Mouse (Mus musculus) urinary bladder, adult 2 months (tissue): ENCODE measurements around the gene Cdh16. TPM values are rescaled to one million over a fixed set of nuclear protein-coding genes. Genes with fewer than 3 reads are reported as not detected.
"Not testable (repeated sequence)": the region's sequence is repeated elsewhere in the genome, so short reads cannot be mapped to it uniquely, and the experiment has no call there.

Experiments used
- DNase-seq: peaks from one replicate; pipeline ENCODE4 v3.0.0; 2022; ENCODE audit warnings: low spot score
- polyA plus RNA-seq: library from polyadenylated mRNA; depleted of rRNA; stranded (reverse); fragments of >200 nt; gene quantifications from 2 replicates; pipeline ENCODE4 v1.2.3, GENCODE M21; 2012

Cdh16 gene
- polyA plus RNA-seq, 1 experiment: not detected

DNA sequence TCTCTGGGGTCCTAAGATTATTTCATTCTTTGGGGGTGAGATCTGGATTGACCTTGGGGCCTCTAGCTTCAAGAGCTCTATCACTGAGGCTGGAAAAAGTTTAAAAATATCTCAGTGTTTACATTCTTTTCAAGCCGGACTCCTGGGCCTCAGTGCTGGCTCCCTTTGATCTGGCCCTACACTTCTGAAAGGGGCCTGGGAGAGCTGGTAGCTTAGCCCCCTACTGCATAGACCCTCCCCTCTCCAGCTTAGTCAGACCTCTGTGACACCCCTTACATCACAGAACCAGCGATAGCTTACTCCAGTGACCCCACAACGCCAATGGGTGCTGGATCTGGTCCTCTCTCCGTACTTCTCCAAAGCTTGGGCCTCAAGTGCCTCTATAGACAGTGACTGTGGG is 12.6 kb downstream of the Cdh16 start:
- DNase-seq: no peak

DNA sequence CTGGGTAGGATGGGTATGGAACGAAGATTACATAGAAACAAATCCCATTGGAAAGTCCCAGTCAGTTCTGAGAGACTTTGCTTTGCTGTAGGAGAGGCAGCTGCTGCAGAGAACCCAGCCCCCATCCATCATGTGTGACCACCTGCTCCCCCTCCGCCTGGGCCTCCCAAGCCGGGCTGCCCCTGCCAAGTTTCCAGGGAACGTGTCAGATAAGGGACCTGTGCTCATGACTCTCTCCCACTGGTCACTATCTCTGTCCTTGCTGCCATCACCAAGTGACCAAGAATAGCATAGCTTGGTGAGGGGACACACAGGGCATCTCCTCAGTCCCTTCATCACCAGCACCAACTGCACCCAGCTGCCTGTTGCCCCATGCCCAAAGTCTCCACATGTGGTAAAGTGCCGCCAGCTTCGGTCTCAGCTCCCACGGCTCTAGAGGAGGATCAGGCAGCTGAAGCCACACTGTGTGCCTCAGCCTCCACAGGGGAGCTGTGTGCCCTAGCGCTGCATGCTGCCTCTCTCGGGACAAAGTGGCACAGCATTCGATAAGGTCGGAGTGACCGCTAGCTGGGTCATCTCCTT is 13.9 kb downstream of the Cdh16 start:
- no peak for DNase-seq

DNA sequence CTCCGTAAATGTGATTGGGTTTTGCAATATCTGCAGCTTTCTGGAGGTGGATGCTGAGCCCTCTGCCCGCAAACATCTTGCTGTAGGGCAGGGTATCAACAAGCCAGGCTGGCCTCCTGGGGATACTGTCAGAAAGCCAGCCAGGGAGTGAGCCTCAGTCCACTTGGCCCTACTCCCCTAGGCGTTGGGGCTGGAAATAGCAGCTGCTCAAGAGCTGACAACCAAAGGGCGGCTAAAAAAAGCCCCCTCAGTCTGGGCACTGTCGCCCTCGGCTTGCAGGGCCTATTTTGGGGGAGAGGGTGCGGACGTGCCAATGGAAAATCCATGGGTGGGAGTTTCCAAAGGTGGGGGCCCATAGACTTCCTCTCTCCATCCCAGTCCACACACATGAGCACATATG is 15.0 kb downstream of the Cdh16 start:
- no peak for DNase-seq

DNA sequence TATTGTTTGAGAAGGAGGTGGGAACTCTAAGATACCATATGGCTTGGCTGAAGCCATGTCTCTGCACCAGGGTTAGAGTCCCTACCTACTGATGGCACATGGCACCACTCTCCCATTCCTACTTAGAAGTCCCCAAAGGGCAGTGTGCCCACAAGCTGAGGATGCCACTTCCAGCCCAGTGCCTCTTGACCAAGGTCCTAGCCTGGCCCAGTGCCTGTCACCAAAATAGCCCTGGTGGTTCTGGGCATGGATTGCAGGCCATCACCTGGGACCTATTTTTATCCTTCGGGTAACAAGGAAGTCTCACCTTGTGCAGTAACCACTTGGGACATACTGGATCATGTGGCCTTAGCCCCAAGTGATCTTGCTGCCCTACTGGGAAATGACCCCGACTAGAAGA is 16.3 kb downstream of the Cdh16 start:
- DNase-seq: no peak

DNA sequence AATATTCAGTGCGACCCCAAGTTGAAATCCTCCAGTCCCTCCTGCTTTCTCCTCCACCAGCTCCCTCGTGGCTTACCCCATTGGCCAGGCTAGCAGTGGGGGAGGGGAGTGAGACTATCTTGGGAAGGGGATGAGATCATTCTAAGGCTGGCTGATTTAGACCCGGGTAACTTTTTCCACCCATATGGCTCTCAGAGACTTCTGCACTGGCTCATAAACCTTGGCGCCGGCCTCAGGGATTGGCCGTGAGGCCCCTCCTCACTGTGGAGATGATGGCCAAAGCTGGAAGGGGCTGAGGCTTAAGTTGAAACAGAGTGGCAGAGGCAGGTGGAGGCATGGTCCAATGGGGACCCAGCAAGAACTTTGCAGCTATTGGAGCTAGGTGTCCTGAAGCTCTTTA is 17.9 kb downstream of the Cdh16 start:
- no peak for DNase-seq

DNA sequence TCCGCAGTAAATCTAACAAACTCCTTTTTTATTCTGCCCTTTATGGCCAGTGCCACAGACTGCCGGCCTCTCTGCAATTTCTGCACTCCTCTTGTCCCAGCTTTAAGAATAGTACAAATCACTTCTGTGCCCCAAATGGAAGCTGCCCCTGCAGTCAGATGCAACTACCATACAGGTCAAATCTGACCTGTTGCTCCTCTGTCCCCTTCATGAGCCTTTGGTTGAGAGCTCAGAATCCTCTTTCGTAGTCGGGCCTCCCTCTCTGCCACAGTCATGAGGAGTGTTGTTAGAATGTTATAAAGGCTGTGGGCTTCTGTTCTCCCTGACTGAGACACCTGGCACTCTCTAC is 21.0 kb downstream of the Cdh16 start:
- DNase-seq: no peak

DNA sequence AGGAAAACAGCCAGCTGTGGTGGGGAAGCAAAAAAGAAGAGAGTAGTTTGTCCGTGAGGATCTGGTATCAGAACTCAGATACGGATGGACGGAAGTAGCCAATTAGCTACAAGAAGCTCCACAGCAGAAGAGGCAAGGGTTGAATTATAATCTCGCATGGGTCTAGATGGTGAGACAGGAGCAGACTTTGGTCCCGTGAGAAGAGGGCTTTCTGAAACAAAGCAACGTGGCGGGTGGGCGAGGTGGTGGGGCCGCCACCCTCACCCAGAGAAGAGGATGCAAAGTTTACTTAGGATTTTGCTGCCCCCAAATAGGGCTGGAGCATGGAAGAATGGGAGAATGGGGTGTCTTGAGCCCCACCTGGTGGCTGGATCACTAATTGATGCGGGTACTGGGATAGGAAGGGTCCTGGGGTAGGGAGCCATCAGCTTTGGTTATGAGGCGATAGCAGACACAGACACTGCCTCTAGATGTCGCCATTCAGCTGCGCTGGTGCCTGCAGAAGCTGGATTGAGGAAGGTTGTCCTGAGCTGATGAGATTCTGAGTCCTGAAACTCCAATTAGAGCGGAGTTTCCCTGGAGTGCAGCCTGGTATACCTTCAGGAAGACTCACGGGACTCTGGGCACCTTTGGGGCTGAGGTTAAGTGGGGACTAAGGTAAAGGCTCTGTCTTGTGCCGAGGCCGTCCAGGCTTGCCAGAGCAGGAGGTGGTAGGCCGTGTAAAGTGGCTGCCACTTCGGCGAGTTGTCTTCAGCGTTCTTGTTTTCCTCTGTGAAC is 21.5 kb downstream of the Cdh16 start:
- peak; percentile 52 for DNase-seq

DNA sequence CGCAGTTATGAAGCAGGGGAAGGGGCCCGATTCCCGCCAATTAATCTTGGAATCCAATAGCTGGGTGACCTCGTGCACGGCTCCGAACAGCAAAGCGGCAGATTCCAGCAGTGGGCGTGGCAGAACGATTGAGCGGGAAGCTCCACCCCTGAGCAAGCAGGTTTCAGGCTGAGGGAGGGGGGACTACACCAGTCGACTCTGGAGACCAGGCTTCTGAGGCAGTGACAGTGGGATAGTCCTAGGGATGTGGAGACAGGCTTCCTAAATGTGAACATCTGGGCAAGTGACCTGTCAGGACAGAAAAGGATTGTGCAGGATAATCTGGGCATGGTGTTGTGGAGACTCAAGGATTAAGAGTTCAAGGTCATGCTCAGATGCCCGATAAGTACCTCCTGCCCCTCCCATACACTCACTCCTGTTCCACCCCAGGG is 22.2 kb downstream of the Cdh16 start:
- no peak for DNase-seq

DNA sequence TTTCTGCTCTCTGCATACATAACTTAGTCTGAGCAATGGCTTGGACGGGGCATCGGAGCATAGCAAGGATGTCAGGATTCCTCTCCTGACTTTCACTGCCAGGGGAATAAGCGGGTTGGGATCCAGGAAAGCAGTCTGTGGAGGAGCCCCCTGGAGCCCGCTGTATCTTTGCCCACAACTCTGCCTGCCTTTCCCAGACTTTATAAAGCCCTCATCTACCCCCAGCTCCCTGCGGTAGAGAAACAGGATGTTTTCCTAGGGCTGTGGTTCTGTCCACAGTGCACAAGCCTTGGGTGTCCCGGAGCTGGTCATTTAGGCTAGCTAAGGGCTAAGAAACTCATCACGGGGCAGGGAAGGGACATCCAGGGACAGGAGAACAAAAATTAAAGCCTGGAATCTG is 22.8 kb downstream of the Cdh16 start:
- no peak for DNase-seq

DNA sequence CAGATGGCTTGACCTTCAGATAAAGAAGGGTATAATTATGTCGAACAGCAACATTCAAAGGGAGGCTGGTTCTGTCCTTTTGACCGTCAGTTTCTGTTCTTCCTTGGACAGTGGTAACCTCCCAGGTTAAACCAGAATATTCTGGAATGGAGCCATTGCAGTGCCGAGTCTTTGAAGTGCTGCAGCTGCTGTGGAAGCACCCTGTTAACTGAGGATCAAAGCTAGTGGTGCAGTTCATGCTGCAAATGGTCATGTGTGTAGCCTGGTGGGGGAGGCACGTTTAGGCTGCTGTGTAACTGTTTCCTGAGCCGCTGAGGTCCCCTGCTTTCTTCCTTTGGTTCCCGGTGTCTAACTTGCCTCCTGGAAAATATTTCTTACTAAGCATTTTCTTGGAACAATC is 25.7 kb downstream of the Cdh16 start:
- no peak for DNase-seq

DNA sequence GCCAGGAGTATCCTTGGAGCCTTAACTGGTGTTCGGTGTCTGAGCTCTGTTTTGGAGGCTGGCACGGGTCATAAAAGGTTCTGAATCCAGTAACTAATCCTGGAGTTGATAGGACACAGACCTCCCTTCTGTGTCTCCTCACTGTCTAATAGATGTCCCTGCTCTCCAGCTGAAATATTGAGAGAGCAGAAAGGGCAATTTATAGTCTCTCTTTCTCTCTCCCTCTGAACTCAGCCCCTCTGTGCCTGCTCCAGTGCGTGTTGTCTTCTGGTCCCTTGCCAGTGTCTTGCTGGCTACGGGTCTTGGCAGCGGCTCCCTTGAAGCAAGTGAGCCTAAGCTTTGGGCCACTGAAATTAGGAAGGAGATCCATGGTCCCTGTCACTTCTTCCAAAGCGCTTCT is 26.5 kb downstream of the Cdh16 start:
- DNase-seq: no peak

DNA sequence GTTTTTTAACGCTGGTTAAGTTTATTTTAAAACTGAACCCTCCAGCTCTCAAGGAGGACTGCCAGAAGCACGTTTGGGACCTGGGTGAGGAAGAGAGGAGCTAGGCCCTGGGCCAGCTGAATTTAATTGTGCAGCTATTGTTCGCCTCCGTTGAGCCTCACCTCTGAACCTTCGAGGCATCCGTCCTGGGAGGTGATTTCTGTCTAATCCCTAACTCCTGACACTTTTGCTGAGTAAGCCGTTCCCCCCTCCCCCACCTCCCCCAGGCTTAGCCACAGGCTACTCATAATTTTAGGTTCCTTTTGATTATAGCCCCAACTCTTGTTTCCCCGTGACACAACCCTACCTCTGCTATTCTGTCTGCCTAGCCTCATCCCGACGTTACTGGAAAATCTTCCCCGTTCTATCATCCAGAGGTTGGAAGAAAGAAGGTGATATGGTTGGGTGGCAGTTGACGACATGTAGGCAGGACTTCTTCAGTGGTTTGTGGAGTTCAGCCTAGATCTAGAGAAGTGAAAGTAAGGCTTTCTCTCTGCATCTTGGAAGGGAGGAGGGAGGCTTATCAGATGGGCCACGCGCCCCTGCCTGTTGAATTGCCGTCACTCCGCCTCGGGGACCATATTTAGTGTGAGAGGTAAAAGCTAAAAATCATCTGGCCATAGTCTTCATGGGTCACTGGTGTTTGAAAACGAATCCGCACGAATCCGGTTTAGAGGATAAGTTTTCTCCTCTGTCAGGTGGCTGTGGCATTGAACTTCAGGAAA is 28.2 kb downstream of the Cdh16 start:
- no peak for DNase-seq

DNA sequence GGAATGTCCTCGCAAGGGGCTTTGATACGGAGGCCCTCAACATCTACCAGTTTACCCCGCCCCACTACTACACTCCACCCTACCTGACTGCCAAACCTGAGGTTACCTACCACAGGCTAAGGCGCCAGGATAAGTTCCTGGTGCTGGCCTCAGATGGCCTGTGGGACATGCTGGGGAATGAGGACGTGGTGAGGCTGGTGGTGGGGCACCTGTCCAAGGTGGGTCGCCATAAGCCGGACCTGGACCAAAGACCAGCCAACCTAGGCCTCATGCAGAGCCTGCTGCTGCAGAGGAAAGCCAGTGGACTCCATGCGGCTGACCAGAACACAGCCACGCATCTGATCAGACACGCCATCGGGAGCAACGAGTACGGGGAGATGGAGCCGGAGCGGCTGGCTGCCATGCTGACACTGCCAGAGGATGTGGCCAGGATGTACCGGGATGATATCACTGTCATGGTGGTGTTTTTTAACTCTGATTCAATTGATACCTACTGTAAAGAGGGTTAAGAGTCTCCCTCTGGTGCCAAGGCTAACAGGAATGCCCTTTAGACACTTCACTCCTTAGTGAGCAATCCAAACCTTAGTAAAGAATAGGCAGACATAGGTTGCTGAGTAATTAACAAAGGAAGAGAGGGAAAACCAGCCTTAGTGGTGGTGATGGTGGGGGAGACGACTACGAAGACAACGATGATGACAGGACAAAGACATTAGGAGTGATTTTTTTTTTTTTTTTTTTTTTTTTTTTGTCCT is 29.4 kb downstream of the Cdh16 start:
- DNase-seq: no peak

DNA sequence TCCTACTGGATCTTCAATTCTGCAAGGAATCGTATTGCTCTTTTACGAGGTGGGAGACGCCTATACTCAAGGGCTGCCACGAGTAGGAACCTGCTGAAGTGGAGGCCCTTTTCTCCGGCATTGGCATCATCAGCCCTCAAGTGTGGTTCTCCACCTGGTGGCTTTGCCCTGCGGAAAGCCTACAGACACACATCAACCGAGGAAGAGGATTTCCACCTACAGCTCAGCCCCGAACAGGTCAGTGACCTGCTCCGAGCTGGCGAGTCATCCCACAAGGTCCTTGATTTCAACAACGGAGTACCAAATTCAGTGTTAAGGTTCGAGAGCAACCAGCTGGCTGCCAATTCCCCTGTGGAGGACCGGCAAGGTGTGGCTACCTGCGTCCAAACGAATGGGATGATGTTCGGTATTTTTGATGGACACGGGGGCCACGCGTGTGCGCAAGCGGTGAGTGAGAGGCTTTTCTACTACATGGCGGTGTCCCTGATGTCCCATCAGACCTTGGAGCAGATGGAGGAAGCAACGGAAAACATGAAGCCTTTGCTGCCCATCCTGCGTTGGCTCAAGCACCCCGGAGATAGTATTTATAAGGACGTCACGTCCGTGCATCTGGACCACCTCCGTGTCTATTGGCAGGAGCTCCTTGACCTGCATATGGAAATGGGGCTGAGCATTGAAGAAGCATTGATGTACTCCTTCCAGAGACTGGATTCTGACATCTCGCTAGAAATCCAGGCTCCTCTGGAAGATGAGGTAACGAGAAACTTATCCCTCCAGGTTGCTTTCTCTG is 30.5 kb downstream of the Cdh16 start:
- DNase-seq: no peak

DNA sequence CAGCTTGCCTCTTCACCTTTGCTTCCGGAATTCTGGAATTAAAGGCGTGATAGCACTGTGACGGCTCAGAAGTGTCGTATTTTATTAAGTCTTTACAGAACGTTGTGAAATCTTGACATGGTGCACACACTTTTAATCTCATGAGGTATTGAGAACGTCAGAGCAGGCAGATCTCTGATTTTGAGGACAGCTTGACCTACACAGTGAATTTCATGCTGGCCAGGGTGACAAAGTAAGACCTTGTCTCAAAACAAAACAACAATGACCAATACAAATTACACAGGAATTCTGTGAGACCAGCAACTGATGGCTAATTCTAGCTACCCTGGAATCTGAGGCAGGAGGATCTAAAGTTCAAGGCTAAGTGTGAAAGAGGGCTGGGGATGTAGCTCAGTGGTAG is 31.6 kb downstream of the Cdh16 start:
- DNase-seq: no peak

DNA sequence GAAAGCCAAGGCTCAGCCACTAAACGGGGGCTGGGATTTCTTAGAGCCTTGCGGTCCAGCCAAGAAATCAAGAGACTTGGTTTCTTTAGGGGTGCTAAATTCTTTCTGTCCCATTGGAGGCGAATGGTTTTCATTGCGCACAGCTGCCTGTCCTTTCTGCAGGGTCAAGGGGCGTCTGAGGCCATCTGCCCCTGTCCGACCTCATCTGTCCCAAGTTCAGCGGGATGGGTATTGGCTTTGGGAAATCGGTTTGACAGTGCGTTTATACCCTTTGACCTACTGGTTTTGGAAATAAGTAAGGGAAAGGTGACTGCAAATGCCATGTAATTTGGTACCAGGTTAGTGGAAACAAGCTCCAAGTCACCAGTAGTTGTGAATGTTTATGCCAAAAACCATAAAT is 32.3 kb downstream of the Cdh16 start:
- DNase-seq: no peak

DNA sequence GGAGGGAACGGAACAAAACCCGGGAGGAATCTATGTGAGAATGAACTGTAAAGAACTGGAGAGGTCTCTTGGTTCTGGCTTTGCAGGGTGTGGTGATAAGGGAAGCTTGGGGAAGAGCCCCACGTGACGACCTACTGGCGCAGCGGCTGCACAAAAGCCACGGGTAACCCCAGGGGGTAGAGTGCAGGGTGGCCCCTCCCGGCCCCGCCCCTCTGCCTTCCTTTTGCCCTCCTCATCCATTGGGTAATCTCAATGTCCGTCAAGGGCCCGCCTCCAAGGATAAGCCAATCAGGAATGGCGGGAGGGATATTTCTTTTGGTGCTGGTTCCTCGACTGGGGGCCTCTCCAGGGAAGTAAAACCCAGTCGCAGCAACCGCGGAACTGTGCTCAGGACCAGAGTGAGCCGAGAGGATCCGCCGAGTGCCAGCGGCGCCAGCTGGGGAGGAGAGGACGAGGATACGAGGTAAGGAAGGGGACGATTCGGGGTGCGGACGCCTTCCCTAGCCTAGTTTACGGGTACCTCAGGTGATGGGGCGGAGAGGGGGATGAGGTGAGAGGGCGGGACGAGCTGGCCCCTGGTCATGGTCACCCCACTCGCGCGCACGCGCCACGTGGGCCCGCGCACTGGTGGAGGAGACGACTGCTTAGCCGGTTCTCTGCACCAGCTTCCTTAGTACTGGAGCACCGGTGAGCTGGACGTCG is 32.9 kb downstream of the Cdh16 start, which contains the start of gene Pdp2:
TSS of gene Pdp2 (plus strand) at position 319 of the 702 bp plus-strand sequence.
- peak; percentile 84 for DNase-seq

DNA sequence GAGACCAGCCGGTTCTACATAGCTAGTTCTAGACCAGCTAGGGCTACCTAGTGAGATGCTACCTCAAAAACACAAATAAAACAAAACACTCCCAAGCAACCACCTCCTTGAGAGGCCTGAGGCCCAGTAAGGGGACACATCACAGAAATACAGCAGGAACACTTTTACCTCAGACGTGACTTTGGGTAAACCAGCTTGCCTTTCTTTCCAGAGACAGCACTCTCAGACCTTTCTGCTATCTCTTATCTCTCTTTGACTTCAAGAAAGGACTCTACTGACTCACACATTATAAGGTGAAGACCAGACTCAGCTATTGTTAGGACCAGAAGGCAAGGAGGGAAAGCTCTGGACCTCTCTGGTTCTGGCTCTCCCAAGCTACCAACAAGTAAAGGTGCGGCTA is 33.9 kb downstream of the Cdh16 start:
- DNase-seq: no peak

DNA sequence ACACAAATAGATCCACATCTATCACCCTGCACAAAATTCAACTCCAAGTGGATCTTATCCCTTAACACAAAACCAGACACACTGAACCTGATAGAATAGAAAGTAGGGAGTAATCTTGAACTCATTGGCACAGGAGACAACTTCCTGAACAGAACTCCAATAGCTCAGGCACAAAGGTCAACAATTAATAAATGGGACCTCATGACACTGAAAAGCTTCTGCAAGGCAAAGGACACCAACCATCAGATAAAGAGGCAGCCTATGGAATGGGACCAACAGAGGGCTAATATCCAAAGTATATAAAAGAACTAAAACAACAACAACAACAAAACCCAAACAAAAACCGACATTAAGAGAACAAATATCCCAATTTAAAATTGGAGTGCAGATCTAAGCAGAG is 39.7 kb downstream of the Cdh16 start:
- DNase-seq: no peak

DNA sequence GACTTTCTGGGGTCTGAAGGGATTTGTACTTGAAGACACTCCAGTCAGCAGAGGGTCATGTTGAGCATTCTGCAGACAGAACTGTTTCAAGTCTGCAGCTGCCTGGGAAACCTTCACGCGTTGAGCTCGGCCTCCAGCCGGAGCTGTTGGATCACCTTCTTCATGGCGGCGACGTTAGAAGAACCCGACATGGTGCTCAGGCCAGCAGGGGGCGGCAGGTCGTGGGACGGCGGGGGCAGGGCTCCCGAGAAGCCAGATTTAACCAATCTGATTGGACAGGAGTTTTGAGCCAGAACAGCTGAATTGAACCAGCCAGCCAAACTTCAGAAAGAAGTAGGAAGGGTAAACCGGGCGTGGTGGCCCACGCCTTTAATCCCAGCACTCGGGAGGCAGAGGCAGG is 46.6 kb downstream of the Cdh16 start:
- DNase-seq: not testable (repeated sequence)

DNA sequence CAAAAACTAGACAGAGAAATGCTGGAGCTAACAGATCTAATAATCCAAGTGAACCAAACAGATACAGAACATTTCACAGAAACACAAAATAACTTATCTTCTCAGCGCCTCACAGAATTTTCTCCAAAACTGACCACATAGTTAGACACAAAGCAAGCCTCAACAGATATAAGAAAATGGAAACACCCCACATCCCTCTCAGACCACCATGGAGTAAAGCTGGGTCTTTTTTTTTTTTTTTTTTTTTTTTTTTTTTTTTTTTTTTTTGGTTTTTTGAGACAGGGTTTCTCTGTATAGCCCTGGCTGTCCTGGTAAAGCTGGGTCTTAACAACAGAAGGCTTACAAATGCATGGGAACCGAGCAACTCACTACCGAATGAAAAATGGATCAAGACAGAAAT is 47.4 kb downstream of the Cdh16 start:
- DNase-seq: no peak
